Mouse (Mus musculus): ENCODE measurements around the gene Dcbld1. TPM values are rescaled to one million over a fixed set of nuclear protein-coding genes. Genes with fewer than 3 reads are reported as not detected.
"Not testable (repeated sequence)": the region's sequence is repeated elsewhere in the genome, so short reads cannot be mapped to it uniquely, and the experiment has no call there.

Dcbld1 gene
- polyA plus RNA-seq, 1 experiment from 2014 or later, result 35.2 TPM

DNA sequence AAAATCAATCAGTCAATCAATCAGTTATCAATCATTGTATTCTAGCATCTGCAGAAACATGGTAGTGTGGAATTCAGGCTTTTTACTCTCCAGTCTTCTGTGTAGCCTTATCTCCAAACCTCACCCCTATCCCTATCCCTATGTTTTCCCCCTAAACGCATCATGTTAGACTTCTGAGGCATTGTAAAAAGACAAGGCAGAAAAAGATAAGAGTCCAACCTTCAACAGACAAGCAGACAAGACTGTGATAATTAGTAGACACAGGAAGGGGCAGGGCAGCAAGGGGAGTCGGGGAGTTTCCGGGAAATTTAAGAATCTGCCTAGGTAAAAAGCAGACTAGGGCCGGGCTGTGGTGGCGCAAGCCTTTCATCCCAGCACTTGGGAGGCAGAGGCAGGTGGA, 38.0 kb downstream of the Dcbld1 start:
- no peak overlapping the region for H3K4me2 ChIP-seq
- no peaks in the 10 kb centered on the region for H3K36me3 ChIP-seq
- 95% methylated on average over 5 of the region's 5 CpGs for WGBS
- ATAC-seq (ENCODE audit: low read depth), result no peak
- no peaks in the 10 kb centered on the region for H3K27me3 ChIP-seq
- no peak overlapping the region for H3K27ac ChIP-seq (replicated peaks)
- peaks cover 37% of the 10 kb centered on the region for H3K4me1 ChIP-seq (replicated peaks)
- H3K9ac ChIP-seq, result no peak overlapping the region
- H3K4me3 ChIP-seq, result no peak overlapping the region
- H3K9me3 ChIP-seq, result no peaks in the 10 kb centered on the region

DNA sequence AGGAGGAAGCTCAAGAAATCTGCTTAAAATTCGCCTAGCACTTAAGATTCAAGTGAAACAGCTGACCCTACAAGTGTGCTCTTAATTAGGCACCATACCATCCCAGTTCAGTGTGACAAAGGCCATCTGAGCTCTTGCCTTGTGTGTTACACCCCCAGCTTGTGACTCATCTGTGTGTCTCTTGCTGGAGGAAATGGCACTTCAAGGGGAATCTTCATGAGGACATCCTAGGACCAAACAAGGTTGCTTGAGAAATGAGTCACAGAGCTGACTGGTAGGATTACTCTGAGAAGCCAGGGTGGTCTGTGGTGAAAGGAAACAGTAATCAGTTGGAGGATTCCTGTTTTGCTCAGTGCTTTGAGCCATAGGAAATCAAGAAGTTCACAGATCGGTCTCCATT, 39.6 kb downstream of the Dcbld1 start:
- WGBS, result 70% methylated on average over 2 of the region's 2 CpGs

DNA sequence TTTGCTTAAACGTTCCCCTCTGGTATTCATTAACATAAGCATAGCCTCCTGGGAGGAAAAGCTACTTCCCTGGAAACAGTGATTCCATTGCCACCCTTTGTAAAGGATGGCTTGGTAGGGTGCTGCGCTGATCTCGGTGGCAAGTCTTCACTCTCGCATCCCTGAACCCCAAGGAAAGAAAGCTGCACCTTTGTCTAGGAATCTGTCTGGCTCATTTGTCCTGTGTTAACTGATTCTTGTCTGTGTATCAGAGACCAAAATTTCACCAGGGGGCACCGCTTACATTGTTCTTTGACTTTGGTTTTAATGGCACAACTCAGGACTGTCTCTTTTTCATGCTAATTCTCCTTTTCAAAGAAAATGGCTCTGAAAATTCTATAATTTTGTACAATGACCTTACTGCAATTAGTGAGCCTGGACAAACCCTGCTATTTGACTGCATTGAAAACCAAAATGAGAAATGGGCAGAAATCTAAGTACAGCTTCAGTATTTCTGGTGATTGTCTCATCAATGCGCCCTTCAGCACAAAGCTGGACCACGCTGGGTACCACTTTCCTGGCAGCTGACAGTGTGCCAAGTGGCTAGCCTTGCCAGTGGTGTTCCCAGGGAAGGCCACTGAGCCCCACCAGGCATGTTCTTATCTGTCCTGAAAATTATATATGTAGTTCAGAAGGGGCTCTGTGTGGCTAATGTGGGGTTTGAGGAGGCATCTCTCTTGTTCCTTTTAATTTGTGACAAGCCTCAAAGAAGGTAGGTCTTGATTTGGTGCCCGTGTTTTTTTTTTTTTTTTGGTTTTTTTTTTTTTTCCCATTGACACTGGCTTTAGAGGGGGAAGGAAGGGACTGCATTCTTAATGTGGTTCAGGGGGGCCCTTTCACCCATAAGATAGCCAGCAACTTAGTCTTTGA, 40.8 kb downstream of the Dcbld1 start:
- WGBS, result 13% methylated on average over 8 of the region's 8 CpGs
- Histone ChIP-seq H3K9me3 (no peaks in the 10 kb centered on the region), H3K4me3 (no peak overlapping the region), H3K36me3 (no peaks in the 10 kb centered on the region), H3K4me1 (replicated peaks) (peaks cover 45% of the 10 kb centered on the region), H3K4me2 (peak overlapping the region; percentile 37), H3K27me3 (no peaks in the 10 kb centered on the region), H3K9ac (0 out of 2 replicates have a peak overlapping the region, but pooled peaks have one; percentile 38), H3K27ac (replicated peaks) (peak overlapping the region; percentile 84)
- peak; percentile 91 for ATAC-seq (ENCODE audit: low read depth)

More for the DNA sequence above, 39.6 kb downstream of the Dcbld1 start:
- H3K4me2 ChIP-seq, result no peak overlapping the region
- no peak overlapping the region for H3K9ac ChIP-seq
- no peak overlapping the region for H3K4me3 ChIP-seq
- no peaks in the 10 kb centered on the region for H3K36me3 ChIP-seq
- peak overlapping the region; percentile 13; the same call in 1 of the 2 replicates for H3K27ac ChIP-seq (replicated peaks)
- H3K9me3 ChIP-seq, result no peaks in the 10 kb centered on the region
- H3K4me1 ChIP-seq (replicated peaks), result peaks cover 42% of the 10 kb centered on the region
- H3K27me3 ChIP-seq, result no peaks in the 10 kb centered on the region
- no peak for ATAC-seq (ENCODE audit: low read depth)

DNA sequence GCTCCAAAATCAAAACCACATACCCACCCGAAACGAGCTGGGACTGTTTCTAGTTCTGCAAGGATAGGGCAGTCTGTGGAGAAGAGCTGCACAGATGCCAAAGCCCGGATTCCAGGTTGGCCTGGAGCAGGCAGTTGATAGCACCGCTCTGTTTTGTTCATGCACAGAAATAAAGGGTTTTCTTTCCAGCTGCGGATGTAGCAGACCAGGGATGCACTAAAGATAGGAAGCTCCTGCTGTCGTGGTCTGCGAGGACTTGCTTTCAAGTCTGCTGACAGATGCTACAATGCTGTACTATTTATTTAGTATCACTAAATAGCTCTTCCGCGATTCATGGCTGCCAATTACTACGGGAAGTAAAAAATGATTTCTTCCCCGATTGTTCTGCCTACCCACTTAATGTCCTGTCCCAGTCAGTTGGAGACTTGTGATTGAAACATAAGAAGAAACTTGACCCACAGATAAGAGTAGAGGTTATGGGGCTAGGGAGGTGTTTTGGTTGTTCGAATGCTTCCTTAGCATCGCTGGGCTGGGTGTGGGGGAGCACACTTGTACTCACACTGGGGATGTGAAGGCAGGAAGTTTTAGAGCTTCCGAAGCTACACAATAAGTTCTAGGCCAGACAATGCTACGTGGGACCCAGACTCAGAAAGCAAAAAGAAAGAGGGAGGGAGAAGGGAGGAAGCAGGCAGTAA, 41.6 kb downstream of the Dcbld1 start:
- ATAC-seq (ENCODE audit: low read depth), result peak; percentile 61; the same call in 1 of the 2 replicates
- no peaks in the 10 kb centered on the region for H3K27me3 ChIP-seq
- H3K4me1 ChIP-seq (replicated peaks), result peaks cover 50% of the 10 kb centered on the region
- 21% methylated on average over 15 of the region's 15 CpGs for WGBS
- H3K9me3 ChIP-seq, result no peaks in the 10 kb centered on the region
- H3K4me3 ChIP-seq, result no peak overlapping the region
- H3K27ac ChIP-seq (replicated peaks), result peak overlapping the region; percentile 84
- H3K4me2 ChIP-seq, result peak overlapping the region; percentile 37
- H3K9ac ChIP-seq, result 0 out of 2 replicates have a peak overlapping the region, but pooled peaks have one; percentile 38
- no peaks in the 10 kb centered on the region for H3K36me3 ChIP-seq

DNA sequence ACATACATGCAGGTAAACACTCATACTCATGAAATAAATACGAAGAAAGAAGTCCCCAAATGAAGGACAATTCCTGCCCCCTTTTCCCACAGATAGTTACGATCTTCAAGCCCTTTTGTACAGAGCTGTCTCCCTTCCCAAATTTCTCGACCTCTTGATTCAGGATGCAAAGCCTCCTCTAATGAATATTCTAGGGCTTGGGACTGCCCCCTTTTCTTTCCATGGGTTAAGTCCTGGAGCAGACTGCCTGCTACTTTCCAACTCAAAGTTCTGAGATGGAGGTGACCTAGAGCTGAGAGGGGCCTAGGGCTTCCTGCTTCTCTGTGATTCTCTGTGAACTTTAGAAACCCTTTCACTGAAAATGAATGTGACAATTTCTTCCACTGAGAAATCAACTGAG, 43.2 kb downstream of the Dcbld1 start:
- Histone ChIP-seq H3K27me3 (no peaks in the 10 kb centered on the region), H3K4me2 (no peak overlapping the region), H3K4me3 (no peak overlapping the region), H3K36me3 (no peaks in the 10 kb centered on the region), H3K27ac (replicated peaks) (no peak overlapping the region), H3K4me1 (replicated peaks) (peaks cover 50% of the 10 kb centered on the region), H3K9me3 (no peaks in the 10 kb centered on the region), H3K9ac (no peak overlapping the region)
- 82% methylated on average over 3 of the region's 3 CpGs for WGBS
- no peak for ATAC-seq (ENCODE audit: low read depth)

DNA sequence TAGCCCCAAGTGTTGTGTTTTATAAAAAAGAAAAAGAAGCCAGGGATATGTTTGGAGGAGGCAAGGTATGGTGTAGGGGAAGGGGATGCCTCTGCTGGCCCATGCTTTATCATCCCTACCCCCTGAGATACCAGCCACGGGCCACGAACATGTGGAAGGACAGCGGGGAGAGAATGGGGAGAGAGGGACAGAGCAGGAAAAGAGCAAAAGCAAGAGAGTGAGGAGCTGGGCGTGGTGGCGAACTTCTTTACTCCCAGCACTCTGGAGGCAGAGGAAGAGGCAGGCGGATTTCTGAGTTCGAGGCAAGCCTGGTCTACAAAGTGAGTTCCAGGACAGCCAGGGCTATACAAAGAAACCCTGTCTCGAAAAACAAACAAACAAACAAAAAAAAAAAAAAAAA, 44.1 kb downstream of the Dcbld1 start:
- not testable (repeated sequence) for H3K36me3 ChIP-seq, H3K4me3 ChIP-seq
- 90% methylated on average over 8 of the region's 8 CpGs for WGBS

DNA sequence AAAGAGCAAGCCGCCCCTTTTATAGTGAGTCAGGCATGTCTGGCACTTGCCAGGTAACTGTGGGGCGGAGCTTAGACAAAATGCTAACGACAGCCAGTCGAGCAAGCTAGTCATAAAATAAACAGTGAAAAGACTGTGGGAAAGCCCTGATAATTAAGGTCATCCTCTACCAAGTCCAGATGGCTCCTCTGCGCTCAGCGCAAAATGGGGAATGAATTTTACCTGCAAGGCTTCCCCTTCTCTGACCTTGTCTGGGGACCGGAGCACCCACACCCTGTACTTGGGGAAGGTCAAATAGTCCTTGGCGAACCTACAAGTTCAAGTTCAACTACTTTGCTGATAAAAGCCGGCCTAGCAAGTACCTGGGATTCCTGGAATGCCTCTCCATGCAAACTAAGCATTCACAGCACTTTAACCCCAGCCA, 44.6 kb downstream of the Dcbld1 start:
- no peak for ATAC-seq (ENCODE audit: low read depth)
- 71% methylated on average over 9 of the region's 9 CpGs for WGBS

More for the DNA sequence above, 44.1 kb downstream of the Dcbld1 start:
- not testable (repeated sequence) for H3K27ac ChIP-seq (replicated peaks); ATAC-seq (ENCODE audit: low read depth); H3K9me3 ChIP-seq; H3K9ac ChIP-seq; H3K4me2 ChIP-seq; H3K27me3 ChIP-seq
- H3K4me1 ChIP-seq (replicated peaks), result peaks cover 45% of the 10 kb centered on the region

DNA sequence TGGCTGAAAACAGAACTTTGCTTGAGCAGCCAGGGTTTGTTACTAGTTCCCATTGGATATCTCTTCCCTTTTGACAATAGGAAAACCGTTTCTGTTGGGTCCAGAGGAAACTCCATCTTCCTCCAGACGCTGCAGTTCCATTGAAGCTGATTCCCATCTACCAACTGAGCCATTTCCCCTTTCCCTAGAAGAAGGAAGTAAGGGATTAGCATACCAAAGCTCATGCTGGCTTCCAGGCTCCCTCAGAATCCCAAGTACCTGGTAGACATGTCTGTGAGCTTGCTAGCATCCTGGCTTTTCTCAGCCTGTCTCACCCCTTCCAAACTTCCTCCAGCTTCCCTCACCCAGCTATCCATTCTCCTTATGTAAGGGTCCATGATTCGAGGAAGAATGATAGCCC, 45.4 kb downstream of the Dcbld1 start:
- Histone ChIP-seq H3K4me2 (no peak overlapping the region), H3K27me3 (no peaks in the 10 kb centered on the region), H3K27ac (replicated peaks) (no peak overlapping the region), H3K9ac (no peak overlapping the region), H3K4me3 (no peak overlapping the region), H3K36me3 (no peaks in the 10 kb centered on the region), H3K4me1 (replicated peaks) (peaks cover 38% of the 10 kb centered on the region), H3K9me3 (no peaks in the 10 kb centered on the region)
- 68% methylated on average over 3 of the region's 3 CpGs for WGBS
- ATAC-seq (ENCODE audit: low read depth), result no peak

More for the DNA sequence above, 44.6 kb downstream of the Dcbld1 start:
- no peak overlapping the region for H3K27ac ChIP-seq (replicated peaks)
- H3K9me3 ChIP-seq, result no peaks in the 10 kb centered on the region
- no peak overlapping the region for H3K9ac ChIP-seq
- H3K4me1 ChIP-seq (replicated peaks), result peaks cover 41% of the 10 kb centered on the region
- no peaks in the 10 kb centered on the region for H3K27me3 ChIP-seq
- no peaks in the 10 kb centered on the region for H3K36me3 ChIP-seq
- no peak overlapping the region for H3K4me2 ChIP-seq
- H3K4me3 ChIP-seq, result no peak overlapping the region

DNA sequence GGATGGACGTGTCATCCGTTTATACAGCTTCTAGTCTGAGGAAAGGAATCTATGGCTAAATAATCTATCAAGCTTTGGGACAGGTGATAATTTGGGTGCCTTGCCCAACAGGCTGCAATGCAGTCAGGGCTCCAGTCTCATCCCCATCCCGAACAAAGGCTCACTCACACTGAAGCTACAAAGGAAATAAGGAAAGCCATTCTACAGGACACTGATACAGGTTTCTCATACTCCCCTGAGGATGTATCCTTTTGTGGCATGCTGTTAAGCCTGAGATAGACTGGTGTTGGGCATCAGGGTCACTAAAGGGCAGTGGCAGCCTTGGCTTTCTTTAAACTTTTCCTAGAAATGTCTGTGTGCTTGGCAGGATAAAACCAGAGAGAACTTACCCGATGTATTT, 46.5 kb downstream of the Dcbld1 start:
- H3K27ac ChIP-seq (replicated peaks), result no peak overlapping the region
- 86% methylated on average over 4 of the region's 4 CpGs for WGBS
- no peak overlapping the region for H3K4me2 ChIP-seq
- H3K9me3 ChIP-seq, result no peaks in the 10 kb centered on the region
- no peak for ATAC-seq (ENCODE audit: low read depth)
- peaks cover 28% of the 10 kb centered on the region for H3K4me1 ChIP-seq (replicated peaks)
- no peak overlapping the region for H3K9ac ChIP-seq
- H3K4me3 ChIP-seq, result no peak overlapping the region
- no peaks in the 10 kb centered on the region for H3K27me3 ChIP-seq
- no peaks in the 10 kb centered on the region for H3K36me3 ChIP-seq

DNA sequence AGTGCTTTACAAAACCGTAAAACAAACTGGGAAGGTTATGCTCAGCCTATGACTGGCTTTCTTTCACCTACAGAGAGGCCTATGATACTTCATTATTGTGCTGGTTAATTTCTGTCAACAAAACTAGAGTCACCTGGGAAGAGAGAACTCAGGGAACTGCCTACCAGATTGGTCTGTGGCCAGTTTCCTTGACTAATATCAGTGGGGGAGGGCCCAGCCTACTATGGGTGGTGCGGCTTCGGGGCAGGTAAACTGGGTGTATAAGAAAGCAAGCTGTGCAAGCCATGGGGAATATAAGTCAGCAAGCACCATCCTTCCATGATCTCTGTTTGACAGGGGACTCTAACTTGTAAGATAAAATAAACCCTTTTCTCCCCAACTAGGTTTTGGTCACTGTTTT, 47.2 kb downstream of the Dcbld1 start:
- no peaks in the 10 kb centered on the region for H3K36me3 ChIP-seq
- H3K9me3 ChIP-seq, result no peaks in the 10 kb centered on the region
- peaks cover 20% of the 10 kb centered on the region for H3K4me1 ChIP-seq (replicated peaks)
- H3K27me3 ChIP-seq, result no peaks in the 10 kb centered on the region
- WGBS, result 92% methylated on average over 3 of the region's 3 CpGs
- H3K27ac ChIP-seq (replicated peaks), result no peak overlapping the region
- H3K4me2 ChIP-seq, result no peak overlapping the region
- no peak overlapping the region for H3K4me3 ChIP-seq
- no peak for ATAC-seq (ENCODE audit: low read depth)
- H3K9ac ChIP-seq, result no peak overlapping the region

DNA sequence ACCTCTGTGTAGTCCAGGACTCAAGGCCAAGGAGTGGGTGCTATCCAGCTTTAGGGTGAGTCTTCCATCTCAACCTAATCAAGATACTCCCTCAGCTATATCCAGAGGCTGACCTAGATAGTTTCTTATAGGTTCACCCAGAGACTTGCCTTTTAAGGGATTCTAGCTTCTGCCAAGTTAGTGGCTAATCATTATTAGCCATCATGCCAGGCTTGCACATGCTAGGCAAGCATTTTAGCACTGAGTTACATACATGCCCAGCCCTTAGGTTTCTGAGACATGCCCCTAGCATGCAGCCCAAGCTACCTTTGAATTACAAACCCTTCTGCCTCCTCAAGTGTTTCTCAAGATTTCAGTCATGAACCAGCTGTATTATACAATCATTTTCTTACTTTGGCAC, 47.9 kb downstream of the Dcbld1 start:
- H3K36me3 ChIP-seq, result no peaks in the 10 kb centered on the region
- peaks cover 13% of the 10 kb centered on the region for H3K4me1 ChIP-seq (replicated peaks)
- H3K9me3 ChIP-seq, result no peaks in the 10 kb centered on the region
- H3K4me2 ChIP-seq, result no peak overlapping the region
- H3K4me3 ChIP-seq, result no peak overlapping the region
- H3K9ac ChIP-seq, result no peak overlapping the region
- no peak overlapping the region for H3K27ac ChIP-seq (replicated peaks)
- H3K27me3 ChIP-seq, result no peaks in the 10 kb centered on the region
- no peak for ATAC-seq (ENCODE audit: low read depth)

DNA sequence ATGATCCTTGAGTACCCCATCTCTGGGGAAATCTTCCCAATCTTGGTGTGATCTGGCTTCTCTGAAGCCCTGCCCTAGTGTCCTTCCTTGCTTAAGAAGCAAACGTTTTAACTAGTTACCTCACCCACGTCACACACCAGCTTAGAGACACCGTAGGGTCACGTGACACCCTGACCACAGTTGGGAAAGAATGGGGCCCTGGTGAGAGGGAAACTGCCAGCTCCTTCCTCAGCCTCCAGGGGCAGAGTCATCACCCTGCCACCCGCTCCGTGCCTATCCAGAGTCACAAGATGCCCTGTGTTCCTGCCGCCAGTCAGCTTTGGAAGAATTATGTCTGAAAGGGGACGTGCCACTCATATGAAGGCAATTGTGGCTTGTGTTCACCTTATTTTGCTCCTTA, 51.2 kb downstream of the Dcbld1 start:
- no peak overlapping the region for H3K27ac ChIP-seq (replicated peaks)
- H3K4me1 ChIP-seq (replicated peaks), result peaks cover 13% of the 10 kb centered on the region; the same call in 1 of the 2 replicates
- no peaks in the 10 kb centered on the region for H3K27me3 ChIP-seq
- H3K9me3 ChIP-seq, result no peaks in the 10 kb centered on the region
- ATAC-seq (ENCODE audit: low read depth), result no peak
- H3K36me3 ChIP-seq, result 0 out of 2 replicates have a peak, but pooled peaks cover 2% of the 10 kb centered on the region
- no peak overlapping the region for H3K9ac ChIP-seq
- no peak overlapping the region for H3K4me2 ChIP-seq
- H3K4me3 ChIP-seq, result no peak overlapping the region
- 72% methylated on average over 8 of the region's 8 CpGs for WGBS
